Mouse (Mus musculus) frontal cortex, postnatal 10 days (tissue): ENCODE data around the gene Abhd4.

Source experiments
- DNase-seq, 2 experiments: peaks; one replicate each; pipeline ENCODE4 v3.0.0; 2022; ENCODE audit warnings: low spot score in 2 of 2, mixed read lengths in 1 of 2

The Abhd4 gene

DNA sequence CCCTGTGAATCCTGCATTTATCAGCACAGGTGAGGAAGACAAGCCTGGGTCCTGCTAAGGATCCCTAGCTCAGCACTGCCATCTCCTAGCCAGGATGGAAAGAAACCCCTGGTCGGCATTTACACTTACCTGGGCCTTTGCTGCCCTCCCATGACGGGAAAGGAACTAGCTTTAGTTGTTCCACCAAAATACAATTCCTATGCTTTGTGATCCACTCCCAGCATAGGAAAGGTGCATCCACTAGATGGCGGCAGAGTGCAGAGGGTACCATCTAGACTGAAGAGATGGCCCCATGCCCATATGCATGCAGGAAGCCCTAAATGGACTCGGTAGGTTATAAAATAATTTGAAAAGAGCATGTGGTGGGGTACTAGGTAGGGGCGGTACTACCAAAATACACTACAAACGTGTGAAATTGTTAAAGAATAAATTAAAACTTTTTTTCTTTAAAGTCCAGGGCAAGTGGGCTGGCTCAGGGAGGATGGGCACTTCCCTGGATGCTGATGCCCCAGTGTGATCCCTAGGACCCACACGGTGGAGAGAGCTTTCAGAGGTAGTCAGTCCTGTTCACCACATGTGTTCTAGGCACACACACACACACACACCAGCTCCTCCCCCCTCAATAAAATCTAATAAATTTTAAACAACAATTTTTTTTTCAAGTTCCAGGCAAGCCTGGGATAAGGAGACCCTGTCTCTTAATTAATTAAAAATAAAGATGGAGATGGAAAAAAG lies 14.8 kb upstream of the Abhd4 start:
- DNase-seq: peak; percentile 53 to 69

- no peak for DNase-seq
Observed at GRCm38 (mm10) chr14:54240542-54240941, 13.4 kb upstream of the Abhd4 start.

DNA sequence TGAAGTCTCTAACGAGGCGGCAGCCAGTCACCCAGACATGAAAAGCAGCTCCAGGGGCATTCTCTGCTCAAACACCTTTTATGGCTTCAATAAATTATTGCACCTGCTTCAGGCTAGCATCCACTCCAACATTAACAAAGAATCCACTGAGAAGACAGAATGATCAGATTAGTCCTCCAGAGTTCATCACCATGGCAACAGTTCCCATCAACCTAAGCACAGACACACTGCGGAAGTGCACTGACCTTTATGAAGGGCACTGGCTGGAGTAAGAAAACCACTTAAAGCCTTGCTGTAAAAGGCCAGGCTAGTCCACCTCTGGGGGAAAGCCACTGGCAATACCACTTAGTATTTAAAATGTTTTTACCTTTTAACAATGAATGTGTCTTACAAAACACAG lies 9.8 kb upstream of the Abhd4 start:
- no peak for DNase-seq

GRCm38 (mm10) chr14:54246232-54246631 lies 7.8 kb upstream of the Abhd4 start:
- no peak for DNase-seq

- DNase-seq: no peak
Observed at GRCm38 (mm10) chr14:54249326-54249725, 4.7 kb upstream of the Abhd4 start.

DNA sequence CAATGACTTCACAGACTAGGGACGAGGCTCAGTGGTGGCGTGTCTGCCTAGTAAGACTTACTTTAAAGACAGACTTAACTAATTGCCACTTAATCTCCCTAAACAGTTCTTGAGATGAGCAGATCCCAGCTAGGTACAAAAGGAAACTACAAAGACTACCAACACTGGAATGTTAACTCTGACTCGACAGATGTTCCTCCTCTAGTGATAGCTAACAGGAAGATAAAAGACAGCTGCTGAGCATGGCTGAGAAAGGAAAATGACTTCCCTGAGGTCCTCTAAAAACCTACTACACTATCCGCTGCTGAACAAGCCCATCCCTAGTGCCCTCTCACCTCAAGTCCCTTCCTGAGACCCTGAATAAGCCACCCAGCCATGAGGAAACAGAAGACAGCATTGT lies 3.9 kb upstream of the Abhd4 start:
- DNase-seq: no peak

DNA sequence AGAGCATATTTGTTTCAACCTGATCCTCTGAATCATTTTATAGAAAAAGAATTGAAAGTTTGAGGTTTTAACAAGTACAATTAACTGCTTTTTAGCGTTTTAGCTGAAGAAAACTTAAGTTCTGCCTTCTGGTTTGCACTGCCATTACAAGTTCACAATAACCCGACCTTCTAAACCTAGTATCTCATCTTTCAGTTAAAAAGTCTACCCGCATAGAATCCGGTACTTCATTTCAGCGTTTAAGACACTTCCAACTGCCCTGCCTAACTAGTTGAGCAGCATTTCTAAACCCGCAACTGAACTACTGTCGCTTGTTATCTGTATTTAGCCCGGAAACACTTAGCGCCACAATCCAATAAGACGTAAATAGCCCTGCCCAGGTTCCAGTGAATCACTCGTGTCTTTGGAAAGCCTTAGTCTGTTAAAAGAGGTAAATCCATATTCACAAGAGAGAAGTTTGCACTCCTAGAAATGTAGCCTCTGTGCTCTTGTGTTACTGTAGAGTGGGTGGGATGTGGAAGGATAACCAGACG lies 748 bp downstream of the Abhd4 start:
- DNase-seq: no peak

- DNase-seq: no peak
Observed at GRCm38 (mm10) chr14:54258131-54258670, 4.2 kb downstream of the Abhd4 start.

DNA sequence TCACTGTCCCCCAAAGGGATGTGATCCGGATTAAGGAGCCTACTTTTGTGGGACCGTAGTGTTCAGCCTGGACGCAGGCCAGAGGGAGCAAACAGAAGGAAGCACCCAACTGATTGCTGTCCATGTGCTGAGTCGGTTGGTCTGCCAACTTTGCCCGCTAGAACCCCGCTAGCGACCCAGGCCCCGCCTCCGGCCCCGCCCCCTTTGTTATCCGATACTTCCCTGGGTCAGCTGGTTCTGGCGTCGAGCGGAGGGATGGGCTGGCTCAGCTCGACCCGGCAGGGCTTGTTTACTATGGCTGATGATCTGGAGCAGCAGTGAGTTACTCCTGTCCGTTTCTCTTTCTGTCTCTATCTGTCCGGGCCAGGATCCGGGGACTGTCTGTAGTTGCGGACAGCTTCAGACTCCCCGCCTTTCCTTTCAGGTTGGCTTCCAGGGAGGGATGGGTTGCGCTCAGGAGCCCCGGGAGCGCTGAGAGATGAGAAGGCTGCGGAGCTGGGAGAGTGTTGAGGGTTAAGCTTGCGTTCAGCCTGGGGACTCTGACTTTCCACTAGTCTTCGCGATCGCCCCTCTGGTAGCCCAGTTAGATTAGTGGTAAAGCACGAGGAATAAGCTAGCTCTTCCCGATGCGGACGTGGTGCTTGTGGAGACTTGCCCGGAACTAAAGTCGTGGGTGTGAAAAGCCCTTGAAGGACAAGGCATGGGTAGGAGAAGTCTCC lies 5.2 kb downstream of the Abhd4 start:
- peak; percentile 77 to 84 for DNase-seq

DNA sequence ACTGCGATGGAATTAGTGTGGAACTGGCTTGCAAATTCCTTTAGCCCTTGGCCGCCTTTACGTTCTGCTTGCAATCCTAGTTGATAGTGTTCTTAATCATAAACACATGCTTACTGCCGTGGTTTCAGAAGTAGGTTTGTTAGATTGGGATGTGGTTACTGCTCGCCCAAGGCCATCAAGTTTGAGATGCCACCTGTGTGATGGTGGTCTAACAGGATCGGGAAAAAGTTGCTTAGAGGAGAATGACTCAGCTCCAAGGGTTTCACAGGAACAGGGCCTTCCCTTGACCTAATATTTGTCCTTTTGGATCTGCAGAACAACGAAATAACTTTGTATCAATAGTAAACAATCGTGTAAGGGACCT lies 5.7 kb downstream of the Abhd4 start:
- no peak for DNase-seq

DNA sequence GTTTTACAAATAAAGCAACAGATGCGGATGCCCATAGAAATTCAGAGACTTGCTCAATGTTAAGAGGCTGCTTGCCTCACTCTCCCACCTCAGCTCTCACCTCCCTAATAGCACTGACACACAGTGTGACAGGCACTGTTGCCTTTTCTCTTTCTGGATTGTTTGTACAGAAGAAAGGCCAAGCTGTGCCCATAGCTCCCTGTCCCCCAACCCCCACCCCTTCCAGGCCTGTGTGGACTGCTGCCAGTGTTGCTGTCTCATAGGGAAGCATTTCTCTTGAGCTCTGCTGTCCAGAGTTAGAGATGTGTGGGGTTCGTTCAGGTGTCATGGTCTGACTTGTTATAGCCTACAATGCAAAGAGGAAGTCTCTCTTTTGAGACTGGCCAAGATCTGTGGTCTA lies 6.2 kb downstream of the Abhd4 start:
- DNase-seq: no peak

GRCm38 (mm10) chr14:54261386-54261785 lies 7.4 kb downstream of the Abhd4 start:
- DNase-seq: no peak

DNA sequence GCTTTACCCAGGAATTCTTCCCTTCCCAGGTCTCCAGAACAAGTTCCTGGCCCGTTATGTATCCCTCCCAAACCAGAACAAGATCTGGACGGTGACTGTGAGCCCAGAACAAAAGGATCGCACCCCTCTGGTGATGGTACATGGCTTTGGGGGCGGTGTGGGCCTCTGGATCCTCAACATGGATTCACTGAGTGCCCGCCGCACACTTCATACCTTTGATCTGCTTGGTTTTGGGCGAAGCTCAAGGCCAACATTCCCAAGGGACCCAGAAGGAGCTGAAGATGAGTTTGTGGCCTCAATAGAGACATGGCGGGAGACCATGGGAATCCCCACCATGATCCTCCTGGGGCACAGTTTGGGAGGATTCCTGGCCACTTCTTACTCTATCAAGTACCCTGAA lies 8.6 kb downstream of the Abhd4 start:
- DNase-seq: no peak

- no peak for DNase-seq
Observed at GRCm38 (mm10) chr14:54263099-54263498, 9.1 kb downstream of the Abhd4 start.

DNA sequence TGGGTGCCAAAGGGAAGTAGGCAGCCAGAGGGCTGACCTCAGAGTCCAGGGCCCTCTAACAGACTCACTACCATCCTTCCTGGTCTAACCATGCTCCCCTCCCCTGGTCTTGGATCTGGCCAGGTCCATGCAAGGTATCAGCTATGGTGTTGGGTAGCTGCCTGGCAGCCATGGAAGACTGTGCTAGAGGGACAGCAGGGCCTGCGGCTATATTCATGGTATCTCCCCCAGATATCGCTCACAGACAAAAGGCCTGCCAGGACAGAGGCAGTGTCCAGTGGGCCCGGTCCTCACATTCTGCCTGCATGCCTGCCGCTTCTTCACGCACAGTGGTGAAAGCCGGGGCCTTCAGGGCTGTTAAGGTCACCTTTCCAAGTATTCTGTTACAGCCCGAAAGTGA lies 10.2 kb downstream of the Abhd4 start:
- DNase-seq: no peak

- DNase-seq: no peak
Observed at GRCm38 (mm10) chr14:54265093-54265492, 11.1 kb downstream of the Abhd4 start.

- no peak for DNase-seq
Observed at GRCm38 (mm10) chr14:54265951-54266350, 12.0 kb downstream of the Abhd4 start.

GRCm38 (mm10) chr14:54267966-54268365 lies 14.0 kb downstream of the Abhd4 start:
- DNase-seq: no peak

- no peak for DNase-seq
Observed at GRCm38 (mm10) chr14:54269566-54269965, 15.6 kb downstream of the Abhd4 start.

GRCm38 (mm10) chr14:54270413-54270812 lies 16.4 kb downstream of the Abhd4 start:
- DNase-seq: no peak

DNA sequence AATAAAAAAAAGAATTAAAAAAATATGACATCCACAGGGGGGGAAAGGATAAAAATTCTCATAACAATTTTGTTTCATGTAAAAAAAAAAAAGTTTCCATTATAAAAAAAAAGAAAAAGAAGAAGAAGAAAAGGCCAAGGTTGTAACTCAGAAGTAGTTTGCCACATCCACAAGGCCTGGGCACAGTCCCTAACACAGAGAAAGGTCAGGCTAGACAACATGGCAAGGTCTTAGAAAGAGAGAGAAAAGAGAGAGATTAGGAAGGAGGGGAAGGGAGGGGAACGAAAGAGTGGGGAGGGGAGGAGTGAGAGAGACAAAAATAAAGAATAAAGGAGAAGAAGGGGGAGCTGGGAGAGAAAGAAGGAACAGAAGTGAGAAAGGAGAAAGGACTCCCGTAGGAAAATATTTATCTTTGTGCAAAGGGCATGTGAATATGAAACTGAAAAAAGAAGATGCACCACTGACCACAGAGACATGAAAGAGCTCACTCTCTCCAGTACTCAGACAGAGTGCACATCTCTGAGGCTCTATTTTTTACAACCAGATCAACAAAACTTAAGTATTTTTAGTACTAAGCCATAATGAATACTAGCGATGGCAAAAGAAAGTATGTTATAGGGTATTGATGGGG lies 18.1 kb downstream of the Abhd4 start:
- DNase-seq: no peak

- DNase-seq: no peak
Observed at GRCm38 (mm10) chr14:54272696-54273095, 18.7 kb downstream of the Abhd4 start.
